Mouse (Mus musculus): Measurements from ENCODE around the gene Gpr1. TPM values are rescaled to one million over a fixed set of nuclear protein-coding genes. Genes with fewer than 3 reads are reported as not detected.
"Not testable (repeated sequence)": the region's sequence is repeated elsewhere in the genome, so short reads cannot be mapped to it uniquely, and the experiment has no call there.

Gpr1 gene
- polyA plus RNA-seq, 1 experiment from 2014 or later, result 0.10 TPM

GRCm38 (mm10) chr1:63176604-63177421 is 37.5 kb downstream of the Gpr1 start, which contains the start of the genes Eef1b2 and Ndufs1:
Eef1b2 (plus strand) TSS chr1:63176825.
Ndufs1 (minus strand) TSS chr1:63176833.
- Histone ChIP-seq H3K36me3 (peaks cover 19% of the 10 kb centered on the region), H3K4me2 (peak within 1 kb of the TSS; percentile 76), H3K4me1 (peaks cover 19% of the 10 kb centered on the region; the same call in 1 of the 2 replicates), H3K9ac (peak within 1 kb of the TSS; percentile 99), H3K4me3 (replicated peaks) (peak within 1 kb of the TSS; percentile 94), H3K27ac (peak within 1 kb of the TSS; percentile 94), H3K9me3 (no peaks in the 10 kb centered on the region), H3K27me3 (replicated peaks) (no peaks in the 10 kb centered on the region)
- under 1% methylated on average over 72 of the region's 72 CpGs for WGBS
- ATAC-seq (ENCODE audit: insufficient read depth, low FRiP score, low read depth), result peak; percentile 88

- peak; percentile 23 for ATAC-seq (ENCODE audit: insufficient read depth, low FRiP score, low read depth)
- Histone ChIP-seq H3K27ac (peak overlapping the region; percentile 83), H3K9ac (peak overlapping the region; percentile 89), H3K4me2 (peak overlapping the region; percentile 76), H3K27me3 (replicated peaks) (no peaks in the 10 kb centered on the region), H3K36me3 (peaks cover 22% of the 10 kb centered on the region), H3K9me3 (no peaks in the 10 kb centered on the region), H3K4me3 (replicated peaks) (peak overlapping the region; percentile 94), H3K4me1 (peaks cover 19% of the 10 kb centered on the region; the same call in 1 of the 2 replicates)
- WGBS, result under 1% methylated on average over 14 of the region's 14 CpGs
Measured at GRCm38 (mm10) chr1:63176259-63176603, 38.1 kb downstream of the Gpr1 start.

GRCm38 (mm10) chr1:63175853-63176252 is 38.5 kb downstream of the Gpr1 start:
- 7% methylated on average over 11 of the region's 11 CpGs for WGBS
- ATAC-seq (ENCODE audit: insufficient read depth, low FRiP score, low read depth), result no peak
- H3K27ac ChIP-seq, result peak overlapping the region; percentile 83

DNA sequence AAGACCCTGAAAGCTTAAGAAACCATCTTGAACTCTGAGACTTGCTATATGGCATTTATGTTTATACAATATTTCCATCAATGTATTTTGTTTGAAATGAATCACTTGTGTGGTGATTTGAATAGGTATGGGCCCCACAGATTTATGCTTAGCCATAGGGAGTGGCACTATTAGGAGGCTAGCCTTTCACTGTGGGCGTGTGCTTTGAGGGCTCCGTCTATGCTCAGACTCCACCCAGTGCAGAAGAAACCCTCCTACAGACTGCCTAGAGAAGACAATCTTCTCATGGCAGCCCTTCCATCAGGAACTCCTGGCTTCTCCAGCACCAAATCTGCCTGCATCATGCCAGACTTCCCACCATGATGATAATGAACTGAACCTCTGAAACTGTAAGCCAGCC is 45.7 kb downstream of the Gpr1 start:
- peaks cover 25% of the 10 kb centered on the region for H3K36me3 ChIP-seq

More at GRCm38 (mm10) chr1:63175853-63176252, 38.5 kb downstream of the Gpr1 start:
- Histone ChIP-seq H3K4me3 (replicated peaks) (peak overlapping the region; percentile 94), H3K9ac (peak overlapping the region; percentile 89), H3K4me2 (peak overlapping the region; percentile 76), H3K4me1 (peaks cover 19% of the 10 kb centered on the region; the same call in 1 of the 2 replicates), H3K9me3 (no peaks in the 10 kb centered on the region), H3K36me3 (peaks cover 24% of the 10 kb centered on the region), H3K27me3 (replicated peaks) (no peaks in the 10 kb centered on the region)

DNA sequence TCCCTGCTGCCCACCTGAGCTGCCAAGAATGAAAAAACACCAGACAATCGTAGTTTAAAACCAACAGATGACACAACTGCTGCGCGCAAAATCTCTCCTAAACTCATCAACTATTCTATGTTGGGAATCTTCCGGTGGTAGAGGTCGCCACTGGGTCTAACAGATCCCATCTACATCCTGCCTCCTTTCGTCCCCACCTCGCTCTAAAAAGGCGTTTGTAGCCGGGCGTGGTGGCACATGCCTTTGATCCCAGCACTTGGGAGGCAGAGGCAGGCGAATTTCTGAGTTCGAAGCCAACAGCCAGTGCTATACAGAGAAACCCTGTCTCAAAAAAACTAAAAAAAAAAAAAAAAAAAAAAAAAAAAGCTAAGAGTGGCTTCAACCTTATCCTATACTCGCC is 74.1 kb downstream of the Gpr1 start:
- no peak for ATAC-seq (ENCODE audit: insufficient read depth, low FRiP score, low read depth)
- Histone ChIP-seq H3K9me3 (no peaks in the 10 kb centered on the region), H3K36me3 (peaks cover 25% of the 10 kb centered on the region), H3K27ac (no peak overlapping the region), H3K4me2 (no peak overlapping the region), H3K4me3 (replicated peaks) (no peak overlapping the region), H3K9ac (no peak overlapping the region), H3K27me3 (replicated peaks) (no peaks in the 10 kb centered on the region), H3K4me1 (no peaks in the 10 kb centered on the region)
- 93% methylated on average over 13 of the region's 13 CpGs for WGBS

More for the DNA sequence above, 45.7 kb downstream of the Gpr1 start:
- no peak for ATAC-seq (ENCODE audit: insufficient read depth, low FRiP score, low read depth)
- no peak overlapping the region for H3K4me3 ChIP-seq (replicated peaks)
- no peak overlapping the region for H3K9ac ChIP-seq
- H3K27ac ChIP-seq, result no peak overlapping the region
- no peaks in the 10 kb centered on the region for H3K4me1 ChIP-seq
- H3K9me3 ChIP-seq, result no peaks in the 10 kb centered on the region
- H3K27me3 ChIP-seq (replicated peaks), result no peaks in the 10 kb centered on the region
- 66% methylated on average over 2 of the region's 2 CpGs for WGBS
- H3K4me2 ChIP-seq, result no peak overlapping the region

- H3K9ac ChIP-seq; ATAC-seq (ENCODE audit: insufficient read depth, low FRiP score, low read depth); H3K27me3 ChIP-seq (replicated peaks); H3K4me1 ChIP-seq; H3K9me3 ChIP-seq; H3K27ac ChIP-seq; H3K4me3 ChIP-seq (replicated peaks); H3K4me2 ChIP-seq: not testable (repeated sequence)
- 91% methylated on average over 1 of the region's 1 CpGs for WGBS
- peaks cover 18% of the 10 kb centered on the region for H3K36me3 ChIP-seq
Measured at GRCm38 (mm10) chr1:63138586-63138985, 75.8 kb downstream of the Gpr1 start.

DNA sequence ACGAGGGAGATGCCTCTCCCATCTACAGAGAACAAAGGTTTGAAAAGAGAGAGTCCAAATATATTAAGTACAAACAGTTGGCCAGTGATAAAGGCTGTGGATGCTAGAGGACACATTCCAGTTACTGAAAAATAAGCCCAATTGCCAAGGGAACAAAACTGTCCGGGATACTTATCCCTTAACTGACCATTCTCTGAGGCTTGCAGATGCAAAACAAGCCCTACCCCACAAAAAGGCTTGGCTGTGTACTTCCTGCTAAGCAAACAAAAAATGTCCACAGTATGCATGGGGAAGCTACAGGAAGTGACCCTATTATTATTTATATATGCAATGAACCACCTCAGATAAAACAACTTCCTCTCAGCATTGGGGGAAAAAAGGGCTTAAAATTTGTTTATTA is 76.4 kb downstream of the Gpr1 start:
- no peak for ATAC-seq (ENCODE audit: insufficient read depth, low FRiP score, low read depth)
- 74% methylated on average over 2 of the region's 2 CpGs for WGBS
- H3K27me3 ChIP-seq (replicated peaks), result no peaks in the 10 kb centered on the region

GRCm38 (mm10) chr1:63134530-63134929 is 79.8 kb downstream of the Gpr1 start:
- Histone ChIP-seq H3K4me3 (replicated peaks) (no peak overlapping the region), H3K9me3 (no peaks in the 10 kb centered on the region), H3K36me3 (0 out of 2 replicates have a peak, but pooled peaks cover 7% of the 10 kb centered on the region), H3K4me1 (no peaks in the 10 kb centered on the region), H3K4me2 (no peak overlapping the region), H3K9ac (no peak overlapping the region), H3K27ac (no peak overlapping the region), H3K27me3 (replicated peaks) (no peaks in the 10 kb centered on the region)
- WGBS, result 77% methylated on average over 3 of the region's 3 CpGs
- no peak for ATAC-seq (ENCODE audit: insufficient read depth, low FRiP score, low read depth)

More for the DNA sequence above, 76.4 kb downstream of the Gpr1 start:
- Histone ChIP-seq H3K4me3 (replicated peaks) (no peak overlapping the region), H3K9ac (no peak overlapping the region), H3K27ac (no peak overlapping the region), H3K4me1 (no peaks in the 10 kb centered on the region), H3K9me3 (no peaks in the 10 kb centered on the region), H3K4me2 (no peak overlapping the region), H3K36me3 (peaks cover 14% of the 10 kb centered on the region; the same call in 1 of the 2 replicates)

Small RNA genes within 50 kb of the gene (microRNA-seq; reads per million reads assigned to microRNA genes)
- gene Gm24557 (not detected), gene Gm27512 (not detected)

Other genes starting within 250 kb of the Gpr1 start
- 12.9 and 13.3 TPM in 2 replicates for gene Ino80d, start 99.9 kb downstream of the Gpr1 start, polyA plus RNA-seq (2015; fragmentation: Nextera tagmentation; extraction: Ambion mirVana)
- gene Eef1b2, start 37.7 kb downstream of the Gpr1 start, polyA plus RNA-seq (2015; fragmentation: Nextera tagmentation; extraction: Ambion mirVana), result 572 and 599 TPM in 2 replicates
- gene Ndufs1, start 37.7 kb downstream of the Gpr1 start, polyA plus RNA-seq (2015; fragmentation: Nextera tagmentation; extraction: Ambion mirVana), result 125 and 138 TPM in 2 replicates
- gene Zdbf2, start 58.7 kb upstream of the Gpr1 start, polyA plus RNA-seq (2015; fragmentation: Nextera tagmentation; extraction: Ambion mirVana), result 7.2 and 8.4 TPM in 2 replicates
- 2.6 and 3.2 TPM in 2 replicates for gene Adam23, start 231.3 kb upstream of the Gpr1 start, polyA plus RNA-seq (2015; fragmentation: Nextera tagmentation; extraction: Ambion mirVana)

Measured in stomach, embryonic 15.5 days (tissue).